Mouse (Mus musculus) E14TG2a.4 (cell line): Measurements from ENCODE around the gene Irak2.

Source experiments
- H3K27me3 ChIP-seq: 2 replicates; pipeline ENCODE4 v1.6.1; 2014; ENCODE audit warnings: low read length, control low read depth; ENCODE audit not compliant: insufficient read depth
- H3K36me3 ChIP-seq: 2 replicates; pipeline ENCODE4 v1.6.1; 2014; ENCODE audit warnings: low read length, control low read depth; ENCODE audit not compliant: insufficient read depth
- H3K4me1 ChIP-seq: replicated peaks from 2 replicates; pipeline ENCODE4 v1.6.1; 2014; ENCODE audit warnings: low read depth, low read length, control low read depth
- H3K4me3 ChIP-seq: replicated peaks from 2 replicates; pipeline ENCODE4 v1.5.1; 2014; ENCODE audit warnings: mild to moderate bottlenecking, low read length
- H3K9me3 ChIP-seq: 2 replicates; pipeline ENCODE4 v1.6.1; 2014; ENCODE audit warnings: low read length, control low read depth
- CTCF ChIP-seq: conservative IDR thresholded peaks from 2 replicates; pipeline ENCODE4 v1.5.1; 2014; ENCODE audit warnings: low read length
- NANOG ChIP-seq: IDR thresholded peaks from 2 replicates; pipeline ENCODE4 v1.6.1; 2014; ENCODE audit warnings: borderline replicate concordance, low read length, mixed read lengths
- POU5F1 ChIP-seq: IDR thresholded peaks from 2 replicates; pipeline ENCODE4 v1.6.1; 2014; ENCODE audit warnings: low read length, borderline replicate concordance

The Irak2 gene

GRCm38 (mm10) chr6:113605224-113605545 lies 33.1 kb upstream of the Irak2 start:
- no peak for TF ChIP-seq POU5F1
- no peak for TF ChIP-seq NANOG
- TF ChIP-seq CTCF: no peak
- no peaks in the 10 kb centered on the region for H3K27me3 ChIP-seq
- H3K4me3 ChIP-seq: peak overlapping the region; percentile 97
- no peaks in the 10 kb centered on the region for H3K9me3 ChIP-seq
- peaks cover 77% of the 10 kb centered on the region for H3K4me1 ChIP-seq
- H3K36me3 ChIP-seq: peaks cover 42% of the 10 kb centered on the region

- H3K9me3 ChIP-seq: no peaks in the 10 kb centered on the region
- no peak for TF ChIP-seq NANOG
- TF ChIP-seq POU5F1: no peak
- TF ChIP-seq CTCF: no peak
- H3K4me3 ChIP-seq: no peak overlapping the region
- H3K4me1 ChIP-seq: peaks cover 72% of the 10 kb centered on the region
- H3K36me3 ChIP-seq: peaks cover 76% of the 10 kb centered on the region
- no peaks in the 10 kb centered on the region for H3K27me3 ChIP-seq
These were observed 29.4 kb upstream of the Irak2 start for GRCm38 (mm10) chr6:113608871-113609270.

GRCm38 (mm10) chr6:113609293-113609692 lies 29.0 kb upstream of the Irak2 start:
- H3K27me3 ChIP-seq: no peaks in the 10 kb centered on the region
- H3K9me3 ChIP-seq: no peaks in the 10 kb centered on the region
- no peak overlapping the region for H3K4me3 ChIP-seq
- peaks cover 81% of the 10 kb centered on the region for H3K36me3 ChIP-seq
- TF ChIP-seq POU5F1 (no peak), CTCF (no peak), NANOG (no peak)
- H3K4me1 ChIP-seq: peaks cover 68% of the 10 kb centered on the region

- no peaks in the 10 kb centered on the region for H3K9me3 ChIP-seq
- TF ChIP-seq CTCF: no peak
- TF ChIP-seq NANOG: no peak
- TF ChIP-seq POU5F1: no peak
- no peak overlapping the region for H3K4me3 ChIP-seq
- H3K4me1 ChIP-seq: peaks cover 72% of the 10 kb centered on the region
- H3K36me3 ChIP-seq: peaks cover 96% of the 10 kb centered on the region
- no peaks in the 10 kb centered on the region for H3K27me3 ChIP-seq
These were observed 25.9 kb upstream of the Irak2 start for GRCm38 (mm10) chr6:113612258-113612969.

- Histone ChIP-seq H3K4me3 (no peak overlapping the region), H3K9me3 (no peaks in the 10 kb centered on the region)
- TF ChIP-seq CTCF (no peak), POU5F1 (no peak), NANOG (no peak)
These were observed 24.1 kb upstream of the Irak2 start for GRCm38 (mm10) chr6:113614152-113614551.

GRCm38 (mm10) chr6:113614997-113615396 lies 23.3 kb upstream of the Irak2 start:
- Histone ChIP-seq H3K4me1 (peaks cover 65% of the 10 kb centered on the region), H3K4me3 (no peak overlapping the region), H3K36me3 (peaks cover 81% of the 10 kb centered on the region), H3K9me3 (no peaks in the 10 kb centered on the region), H3K27me3 (no peaks in the 10 kb centered on the region)
- TF ChIP-seq CTCF (no peak), NANOG (no peak), POU5F1 (no peak)

More at GRCm38 (mm10) chr6:113614152-113614551, 24.1 kb upstream of the Irak2 start:
- H3K36me3 ChIP-seq: peaks cover 89% of the 10 kb centered on the region
- no peaks in the 10 kb centered on the region for H3K27me3 ChIP-seq
- H3K4me1 ChIP-seq: peaks cover 73% of the 10 kb centered on the region

GRCm38 (mm10) chr6:113615489-113615888 lies 22.8 kb upstream of the Irak2 start:
- TF ChIP-seq POU5F1 (no peak), NANOG (no peak), CTCF (no peak)
- H3K4me1 ChIP-seq: peaks cover 61% of the 10 kb centered on the region
- no peaks in the 10 kb centered on the region for H3K9me3 ChIP-seq

GRCm38 (mm10) chr6:113623386-113623785 lies 14.9 kb upstream of the Irak2 start:
- Histone ChIP-seq H3K9me3 (no peaks in the 10 kb centered on the region), H3K4me3 (peak overlapping the region; percentile 65), H3K27me3 (peaks cover 6% of the 10 kb centered on the region), H3K36me3 (peaks cover 26% of the 10 kb centered on the region), H3K4me1 (peaks cover 32% of the 10 kb centered on the region)
- TF ChIP-seq POU5F1: no peak
- no peak for TF ChIP-seq CTCF
- no peak for TF ChIP-seq NANOG

More at GRCm38 (mm10) chr6:113615489-113615888, 22.8 kb upstream of the Irak2 start:
- Histone ChIP-seq H3K36me3 (peaks cover 76% of the 10 kb centered on the region), H3K27me3 (no peaks in the 10 kb centered on the region), H3K4me3 (no peak overlapping the region)
